In genomic region chr7:118258451-118258850, GRCm38 (mm10) we compare ENCODE assay signal across 28 mouse cellular contexts. TPM values are rescaled to one million over a fixed set of nuclear protein-coding genes. Genes with fewer than 3 reads are reported as not detected.
A peak's percentile ranks its signal among the peaks of the same experiment; 100 is the strongest.
DNase-seq lines count a peak whose midpoint lies in the region; ATAC-seq and TF ChIP-seq lines count a peak whose summit lies in the region.
"Had no signal": no experiment of that assay in that cellular context is flagged by ENCODE, and none has a peak within 500 bp of the region (broad histone marks: within the 10 kb centered on the region; RNA-seq: fewer than 3 reads in every experiment).

No protein-coding gene starts in this region.

- H3K27me3 ChIP-seq in lung, postnatal 0 days (replicated peaks; ENCODE audit: insufficient read depth, low read length) = no peaks in the 10 kb centered on the region
- no peaks in the 10 kb centered on the region for H3K27me3 ChIP-seq in testis, adult 2 months (ENCODE audit: control insufficient read depth, insufficient read depth, low read length)
- H3K27me3 ChIP-seq: embryonic facial prominence, embryonic 13.5 days; forebrain, embryonic 12.5 days; forebrain, embryonic 15.5 days; heart, embryonic 12.5 days; heart, embryonic 15.5 days; hindbrain, embryonic 13.5 days had no signal

- no peaks in the 10 kb centered on the region for H3K36me3 ChIP-seq in lung, postnatal 0 days (ENCODE audit: insufficient read depth, low read length)
- H3K36me3 ChIP-seq in testis, adult 2 months (ENCODE audit: control insufficient read depth, insufficient read depth, low read length) = no peaks in the 10 kb centered on the region
- H3K36me3 ChIP-seq: embryonic facial prominence, embryonic 10.5 days; embryonic facial prominence, embryonic 13.5 days; forebrain, embryonic 12.5 days; forebrain, embryonic 15.5 days; heart, embryonic 12.5 days; heart, embryonic 15.5 days; hindbrain, embryonic 10.5 days; hindbrain, embryonic 13.5 days had no signal

- peak; percentile 83 for DNase-seq in lung, postnatal 0 days (ENCODE audit: low spot score)
- no peak for DNase-seq in lung, postnatal 4 days
- DNase-seq in testis, postnatal 14 days (ENCODE audit: low spot score) = no peak
- peak; percentile 63 for DNase-seq in NIH3T3 (ENCODE audit: low read depth)
- no peak for DNase-seq in left cerebral cortex, postnatal 36 days (ENCODE audit: low spot score in 2 of 2)
- DNase-seq: adrenal gland, postnatal 10 days; adrenal gland, postnatal 36 days; cerebellum, adult 11 months; cerebellum, adult 8-10 months; cerebellum, postnatal 10 days; cerebellum, postnatal 36 days; embryo, embryonic 11 days; gastrocnemius, postnatal 25 days; heart, adult 18-20 months; heart, postnatal 10 days; heart, postnatal 36 days had no signal

- H3K4me3 ChIP-seq in lung, postnatal 0 days (ENCODE audit: low read depth, low read length) = no peak overlapping the region
- H3K4me3 ChIP-seq in testis, adult 2 months (ENCODE audit: control insufficient read depth, low read depth, low read length) = peak overlapping the region; percentile 16; the same call in 1 of the 2 replicates
- H3K4me3 ChIP-seq: embryonic facial prominence, embryonic 10.5 days; embryonic facial prominence, embryonic 13.5 days; erythroblast, embryonic 14.5 days; forebrain, embryonic 12.5 days; forebrain, embryonic 15.5 days; heart, embryonic 12.5 days; heart, embryonic 15.5 days; hindbrain, embryonic 10.5 days; hindbrain, embryonic 13.5 days had no signal

- H3K27ac ChIP-seq in lung, postnatal 0 days (ENCODE audit: low read length) = peak overlapping the region; percentile 44
- no peak overlapping the region for H3K27ac ChIP-seq in testis, adult 2 months (ENCODE audit: control insufficient read depth, insufficient read depth, low read depth, low read length)
- H3K27ac ChIP-seq: embryonic facial prominence, embryonic 10.5 days; embryonic facial prominence, embryonic 13.5 days; forebrain, embryonic 12.5 days; forebrain, embryonic 15.5 days; heart, embryonic 15.5 days; hindbrain, embryonic 10.5 days; hindbrain, embryonic 13.5 days had no signal

- H3K9me3 ChIP-seq in lung, postnatal 0 days (ENCODE audit: low read length) = no peaks in the 10 kb centered on the region
- H3K9me3 ChIP-seq: embryonic facial prominence, embryonic 10.5 days; embryonic facial prominence, embryonic 13.5 days; forebrain, embryonic 12.5 days; forebrain, embryonic 15.5 days; heart, embryonic 12.5 days; heart, embryonic 15.5 days; hindbrain, embryonic 10.5 days; hindbrain, embryonic 13.5 days had no signal

- TF ChIP-seq POLR2A in testis, adult 2 months (IDR thresholded peaks at IDR 0.05; ENCODE audit: control insufficient read depth, low read depth, low read length) = no peak

- no peak for TF ChIP-seq CTCF in lung, postnatal 0 days (IDR thresholded peaks at IDR 0.05)
- TF ChIP-seq CTCF in testis, adult 2 months (IDR thresholded peaks at IDR 0.05; ENCODE audit: control insufficient read depth, insufficient read depth, insufficient replicate concordance, low read depth, low read length) = no peak

- H3K4me1 ChIP-seq in lung, postnatal 0 days (ENCODE audit: insufficient read depth, low read depth, low read length) = peaks cover 3% of the 10 kb centered on the region; the same call in 1 of the 2 replicates
- H3K4me1 ChIP-seq in testis, adult 2 months (ENCODE audit: control insufficient read depth, insufficient read depth, low read length) = no peaks in the 10 kb centered on the region
- H3K4me1 ChIP-seq: embryonic facial prominence, embryonic 13.5 days; heart, embryonic 12.5 days; heart, embryonic 15.5 days had no signal

- ATAC-seq in lung, postnatal 0 days = peak; percentile 88
- ATAC-seq: CD4-positive, CD25-positive, alpha-beta regulatory T cell, adult 4 months; forebrain, embryonic 15.5 days; hindbrain, embryonic 16.5 days had no signal

- no peak; the same call in 1 of the 2 replicates for TF ChIP-seq EP300 in lung, postnatal 0 days (IDR thresholded peaks at IDR 0.05)

- no peak overlapping the region for H3K4me2 ChIP-seq in lung, postnatal 0 days (replicated peaks; ENCODE audit: low read depth, low read length)
- H3K4me2 ChIP-seq: embryonic facial prominence, embryonic 13.5 days; forebrain, embryonic 12.5 days; forebrain, embryonic 15.5 days; heart, embryonic 12.5 days; heart, embryonic 15.5 days; hindbrain, embryonic 13.5 days had no signal

- intact Hi-C loops in left cerebral cortex, postnatal 36 days (cut with DNase I) = no loop called here

- H3K9ac ChIP-seq in lung, postnatal 0 days (replicated peaks; ENCODE audit: low read depth) = no peak overlapping the region
- H3K9ac ChIP-seq: embryonic facial prominence, embryonic 13.5 days; forebrain, embryonic 12.5 days; forebrain, embryonic 15.5 days; heart, embryonic 12.5 days; heart, embryonic 15.5 days; hindbrain, embryonic 13.5 days had no signal

RNA-seq across cellular contexts. Expression of gene Smg1, which starts 15.0 kb away (rescaled TPM):
- 11.2 and 12.2 TPM in 2 replicates for polyA plus RNA-seq in lung, postnatal 0 days (2015; fragmentation: Nextera tagmentation; extraction: Ambion mirVana)
- 36.0 and 43.7 TPM in 2 replicates for polyA plus RNA-seq in testis, adult 2 months (2012; rRNA removed)
- 10 to 100 TPM; 58.7 to 88.1 TPM for total RNA-seq in left cerebral cortex, postnatal 36 days (2021)

Comparison
In these comparisons a context has a peak if more than half of its experiments do, and no peak if none do; other contexts are left out.
1. DNase-seq: peak in lung, postnatal 0 days (single experiment) and NIH3T3 (single experiment); none in lung, postnatal 4 days (0 of 2), testis, postnatal 14 days (single experiment) and left cerebral cortex, postnatal 36 days (0 of 2).